Mouse (Mus musculus) limb, embryonic 14.5 days (tissue): ENCODE results near the gene Odf3l1. TPM values are rescaled to one million over a fixed set of nuclear protein-coding genes. Genes with fewer than 3 reads are reported as not detected.

ENCODE experiments used
- ATAC-seq: fragments of 200-750 bp; cut with Nextera tagmentation; 2 replicates; pipeline ENCODE4 v1.8.0; 2017; ENCODE audit warnings: low read depth, moderate number of reproducible peaks, moderate TSS enrichment; ENCODE audit not compliant: low FRiP score
- DNase-seq: peaks from one replicate; pipeline ENCODE4 v3.0.0-alpha.2; 2015; ENCODE audit warnings: low spot score
- H3K27ac ChIP-seq: fragments of 300-500 bp; sonication (generic); replicated peaks from 2 replicates; pipeline ENCODE4 v1.5.1; 2014; ENCODE audit warnings: low read depth, mild to moderate bottlenecking, low read length, moderate library complexity, mixed read lengths
- H3K27me3 ChIP-seq: fragments of 300-500 bp; sonication (generic); 2 replicates; pipeline ENCODE4 v1.6.1; 2014; ENCODE audit warnings: low read length, mixed read lengths; ENCODE audit not compliant: control insufficient read depth, insufficient read depth
- H3K36me3 ChIP-seq: fragments of 300-500 bp; sonication (generic); 2 replicates; pipeline ENCODE4 v1.6.1; 2014; ENCODE audit warnings: mild to moderate bottlenecking, low read length, moderate library complexity, mixed read lengths; ENCODE audit not compliant: control insufficient read depth, insufficient read depth
- H3K4me1 ChIP-seq: fragments of 300-500 bp; sonication (generic); 2 replicates; pipeline ENCODE4 v1.6.1; 2014; ENCODE audit warnings: antibody characterized with exemption, low read length, mixed read lengths; ENCODE audit not compliant: control insufficient read depth, insufficient read depth
- H3K4me2 ChIP-seq: fragments of 300-500 bp; sonication (generic); replicated peaks from 2 replicates; pipeline ENCODE4 v1.6.1; 2014; ENCODE audit warnings: low read depth, mild to moderate bottlenecking, low read length, moderate library complexity; ENCODE audit not compliant: severe bottlenecking
- H3K4me3 ChIP-seq: fragments of 300-500 bp; sonication (generic); replicated peaks from 2 replicates; pipeline ENCODE4 v1.5.1; 2014; ENCODE audit warnings: low read length
- H3K9ac ChIP-seq: fragments of 300-500 bp; sonication (generic); 2 replicates; pipeline ENCODE4 v1.6.1; 2014; ENCODE audit warnings: mild to moderate bottlenecking, low read depth, low read length, moderate library complexity; ENCODE audit not compliant: severe bottlenecking
- H3K9me3 ChIP-seq: fragments of 300-500 bp; sonication (generic); 2 replicates; pipeline ENCODE4 v1.6.1; 2016; ENCODE audit warnings: low read length; ENCODE audit not compliant: control insufficient read depth
- POLR2A ChIP-seq: fragments of 200-500 bp; IDR thresholded peaks from 2 replicates; pipeline ENCODE4 v1.8.0; 2012; ENCODE audit warnings: inconsistent platforms, mild to moderate bottlenecking, moderate library complexity, borderline replicate concordance; ENCODE audit not compliant: insufficient read depth, insufficient read length; ENCODE audit errors: extremely low read depth
- WGBS: fragments of 180-500 bp; shearing (Covaris S2); extraction: QIAGEN DNeasy Blood & Tissue Kit; methylation state at CpG from one replicate; pipeline ENCODE4 v1.1.7; 2014; 5-methylcytosine and 5-hydroxymethylcytosine counted together
- polyA plus RNA-seq, 2 experiments: library from polyadenylated mRNA; depleted of rRNA in 1 of 2; stranded (reverse) in 1 of 2; unstranded in 1 of 2; fragments of >200 nt; fragmentation: Nextera tagmentation in 1 of 2; extraction: Ambion mirVana in 1 of 2; gene quantifications; 2 replicates each; pipeline versions ENCODE4 v1.2.1 to v1.2.3; 2012 to 2014

Gene Odf3l1
- polyA plus RNA-seq, 2 experiments: 1.7 to 2.6 TPM

- ATAC-seq (no peak), DNase-seq (no peak)
- 84% methylated on average over 6 of the region's 6 CpGs for WGBS
- Histone ChIP-seq H3K9ac (no peak overlapping the region), H3K4me3 (no peak overlapping the region), H3K4me1 (no peaks in the 10 kb centered on the region), H3K9me3 (no peaks in the 10 kb centered on the region), H3K36me3 (no peaks in the 10 kb centered on the region), H3K27me3 (no peaks in the 10 kb centered on the region), H3K4me2 (no peak overlapping the region), H3K27ac (no peak overlapping the region)
- no peak for TF ChIP-seq POLR2A
Measured at GRCm38 (mm10) chr9:56807990-56808389, 56.5 kb downstream of the Odf3l1 start.

GRCm38 (mm10) chr9:56803146-56803545 lies 61.3 kb downstream of the Odf3l1 start:
- Histone ChIP-seq H3K36me3 (no peaks in the 10 kb centered on the region), H3K4me3 (no peak overlapping the region), H3K9ac (no peak overlapping the region), H3K4me1 (no peaks in the 10 kb centered on the region), H3K9me3 (no peaks in the 10 kb centered on the region), H3K27me3 (0 out of 2 replicates have a peak, but pooled peaks cover 11% of the 10 kb centered on the region), H3K4me2 (no peak overlapping the region), H3K27ac (no peak overlapping the region)
- WGBS: 87% methylated on average over 7 of the region's 7 CpGs
- no peak for TF ChIP-seq POLR2A
- ATAC-seq (no peak), DNase-seq (no peak)

Other genes starting within 250 kb of the Odf3l1 start
- gene Lingo1, start 68.2 kb downstream of the Odf3l1 start, polyA plus RNA-seq (2012; rRNA removed): 21.0 and 29.9 TPM in 2 replicates
- gene Lingo1, start 68.2 kb downstream of the Odf3l1 start, polyA plus RNA-seq (2014; fragmentation: Nextera tagmentation; extraction: Ambion mirVana): 5.4 and 5.5 TPM in 2 replicates
- gene Cspg4, start 354 bp upstream of the Odf3l1 start, polyA plus RNA-seq (2012; rRNA removed): 59.9 and 80.6 TPM in 2 replicates
- 47.1 and 49.2 TPM in 2 replicates for gene Cspg4, start 354 bp upstream of the Odf3l1 start, polyA plus RNA-seq (2014; fragmentation: Nextera tagmentation; extraction: Ambion mirVana)
- gene Snx33, start 63.7 kb upstream of the Odf3l1 start, polyA plus RNA-seq (2012; rRNA removed): 11.4 and 12.8 TPM in 2 replicates
- 8.1 and 11.2 TPM in 2 replicates for gene Snx33, start 63.7 kb upstream of the Odf3l1 start, polyA plus RNA-seq (2014; fragmentation: Nextera tagmentation; extraction: Ambion mirVana)
- 165 and 193 TPM in 2 replicates for gene Imp3, start 72.8 kb upstream of the Odf3l1 start, polyA plus RNA-seq (2012; rRNA removed)
- gene Imp3, start 72.8 kb upstream of the Odf3l1 start, polyA plus RNA-seq (2014; fragmentation: Nextera tagmentation; extraction: Ambion mirVana): 88.8 and 95.2 TPM in 2 replicates
- gene Snupn, start 86.2 kb upstream of the Odf3l1 start, polyA plus RNA-seq (2012; rRNA removed): 14.5 and 15.9 TPM in 2 replicates
- 24.2 and 27.0 TPM in 2 replicates for gene Snupn, start 86.2 kb upstream of the Odf3l1 start, polyA plus RNA-seq (2014; fragmentation: Nextera tagmentation; extraction: Ambion mirVana)
- 41.8 and 48.4 TPM in 2 replicates for gene Ptpn9, start 130.2 kb upstream of the Odf3l1 start, polyA plus RNA-seq (2012; rRNA removed)
- 38.3 and 43.7 TPM in 2 replicates for gene Ptpn9, start 130.2 kb upstream of the Odf3l1 start, polyA plus RNA-seq (2014; fragmentation: Nextera tagmentation; extraction: Ambion mirVana)
- gene Sin3a, start 207.4 kb upstream of the Odf3l1 start, polyA plus RNA-seq (2012; rRNA removed): 77.0 and 121 TPM in 2 replicates
- 35.7 and 39.0 TPM in 2 replicates for gene Sin3a, start 207.4 kb upstream of the Odf3l1 start, polyA plus RNA-seq (2014; fragmentation: Nextera tagmentation; extraction: Ambion mirVana)